Comparison of ENCODE assay signal across 19 mouse cellular contexts in the genomic region with DNA sequence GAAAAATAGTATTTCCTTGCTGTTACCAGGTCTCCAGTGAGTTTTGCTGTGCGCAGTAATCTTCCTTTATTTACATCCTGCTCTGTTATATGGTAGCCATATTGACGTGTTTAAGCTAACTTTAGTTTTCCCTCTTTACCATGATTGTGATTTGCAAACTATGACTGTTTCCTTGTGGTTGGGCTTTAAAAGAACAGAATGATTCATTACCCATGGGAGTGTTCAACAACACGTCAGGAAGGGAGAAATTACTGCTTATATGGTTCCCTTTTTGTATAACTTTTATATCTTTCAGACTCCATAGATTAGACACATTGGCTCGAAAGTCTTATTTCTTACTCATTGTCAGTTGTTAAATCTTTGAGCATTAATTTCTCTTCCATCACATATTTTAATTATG.
"Had no signal": no experiment of that assay in that cellular context is flagged by ENCODE, and none has a peak within 500 bp of the region (broad histone marks: within the 10 kb centered on the region; RNA-seq: fewer than 3 reads in every experiment).

No protein-coding gene starts in this region.

- H3K9me3 ChIP-seq: limb, embryonic 10.5 days; limb, embryonic 13.5 days; liver, embryonic 12.5 days; liver, embryonic 15.5 days; lung, embryonic 15.5 days; midbrain, embryonic 12.5 days; midbrain, embryonic 15.5 days; neural tube, embryonic 13.5 days had no signal

- H3K4me2 ChIP-seq: limb, embryonic 13.5 days; liver, embryonic 12.5 days; liver, embryonic 15.5 days; lung, embryonic 15.5 days; midbrain, embryonic 12.5 days; midbrain, embryonic 15.5 days; neural tube, embryonic 13.5 days had no signal

- H3K27me3 ChIP-seq: limb, embryonic 13.5 days; liver, embryonic 12.5 days; liver, embryonic 15.5 days; lung, embryonic 15.5 days; midbrain, embryonic 12.5 days; midbrain, embryonic 15.5 days; neural tube, embryonic 13.5 days had no signal

- H3K4me3 ChIP-seq: layer of hippocampus, adult 2 months; limb, embryonic 10.5 days; limb, embryonic 13.5 days; liver, embryonic 12.5 days; liver, embryonic 15.5 days; lung, embryonic 15.5 days; midbrain, embryonic 12.5 days; midbrain, embryonic 15.5 days; neural tube, embryonic 13.5 days had no signal

- H3K36me3 ChIP-seq: limb, embryonic 10.5 days; limb, embryonic 13.5 days; liver, embryonic 12.5 days; liver, embryonic 15.5 days; lung, embryonic 15.5 days; midbrain, embryonic 12.5 days; midbrain, embryonic 15.5 days; neural tube, embryonic 13.5 days had no signal

- H3K27ac ChIP-seq: limb, embryonic 10.5 days; limb, embryonic 13.5 days; liver, embryonic 12.5 days; liver, embryonic 15.5 days; lung, embryonic 15.5 days; midbrain, embryonic 12.5 days; midbrain, embryonic 15.5 days; neural tube, embryonic 13.5 days had no signal

- DNase-seq: kidney, adult 8-10 months; kidney, postnatal 25 days; layer of hippocampus, adult 9-11 months; liver; lung, adult 18-20 months; lung, postnatal 10 days; lung, postnatal 36 days; thymus, adult 2 months; thymus, postnatal 14 days; thymus, postnatal 4 days had no signal

- ATAC-seq: liver, embryonic 12.5 days; midbrain, embryonic 15.5 days had no signal

- H3K9ac ChIP-seq: limb, embryonic 13.5 days; liver, embryonic 12.5 days; liver, embryonic 15.5 days; lung, embryonic 15.5 days; midbrain, embryonic 12.5 days; midbrain, embryonic 15.5 days; neural tube, embryonic 13.5 days had no signal
